Mouse (Mus musculus) hematopoietic stem cell, adult 5-6 weeks (primary cell): ENCODE measurements around the gene Suclg2. TPM values are rescaled to one million over a fixed set of nuclear protein-coding genes. Genes with fewer than 3 reads are reported as not detected.

Experiments
- ATAC-seq, 2 experiments: fragments of 125-278 bp in 1 of 2; replicated peaks in 1 of 2; 2 replicates each; pipeline ENCODE4 v1.8.0; 2016 to 2017; ENCODE audit warnings: inconsistent platforms in 2 of 2, mild to moderate bottlenecking in 2 of 2, moderate number of reproducible peaks in 2 of 2, low read depth in 1 of 2, moderate TSS enrichment in 1 of 2; ENCODE audit not compliant: low FRiP score in 2 of 2, poor library complexity in 2 of 2, severe bottlenecking in 2 of 2, insufficient read depth in 1 of 2, low TSS enrichment in 1 of 2
- total RNA-seq: library from RNA; stranded (forward); fragments of 172-1452, 232-1000 nt; gene quantifications from 2 replicates; pipeline ENCODE4 v1.2.3, GENCODE M21; 2017

Suclg2 gene
- total RNA-seq = 99.7 and 131 TPM in 2 replicates

- ATAC-seq = peak; percentile 82 to 92
Observed at GRCm38 (mm10) chr6:95718031-95718968, at the start of gene Suclg2. Gene Suclg2 (minus strand): TSS chr6:95718800.

DNA sequence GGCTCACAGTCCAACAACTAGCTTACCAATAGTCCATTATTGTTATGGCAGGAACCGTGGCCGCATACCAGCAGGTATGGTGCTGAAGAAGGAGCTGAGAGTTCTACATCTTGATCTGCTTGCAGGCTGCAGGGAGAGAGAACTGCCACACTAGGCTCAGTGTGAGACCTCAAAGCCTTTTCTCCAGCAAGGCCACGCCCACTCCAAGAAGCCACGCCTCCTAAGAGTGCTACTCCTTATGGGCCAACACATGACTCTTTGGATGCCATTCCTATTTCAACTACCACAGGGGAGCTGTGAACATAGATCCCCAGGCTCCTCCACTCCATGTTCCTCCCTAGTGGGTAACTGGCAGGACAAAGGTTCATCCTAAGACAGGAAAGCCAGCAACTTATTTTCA lies 48.0 kb upstream of the Suclg2 start:
- no peak for ATAC-seq

GRCm38 (mm10) chr6:95759558-95760172 lies 41.1 kb upstream of the Suclg2 start:
- ATAC-seq = no peak

DNA sequence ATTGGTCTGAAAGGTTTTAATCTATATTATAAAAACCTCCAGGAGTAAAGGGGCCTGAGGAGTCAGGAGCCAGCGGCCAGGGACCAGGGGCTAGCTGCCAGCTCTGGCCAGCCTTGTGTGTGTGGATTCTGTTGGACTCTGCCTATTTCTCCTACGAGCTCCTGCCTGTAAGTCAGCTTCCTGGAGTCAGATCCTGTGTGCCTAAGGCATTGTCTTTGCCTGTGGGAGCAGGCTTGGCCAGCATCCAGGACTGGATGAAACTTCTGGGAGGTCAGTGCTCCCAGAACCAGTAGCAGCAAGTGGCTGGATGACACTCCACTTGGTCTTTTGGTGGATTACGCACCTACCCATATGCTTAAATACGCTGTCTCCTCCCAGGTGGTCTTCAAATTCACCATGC lies 23.8 kb upstream of the Suclg2 start:
- ATAC-seq = no peak

- no peak for ATAC-seq
Observed at GRCm38 (mm10) chr6:95731570-95732367, 13.2 kb upstream of the Suclg2 start.

DNA sequence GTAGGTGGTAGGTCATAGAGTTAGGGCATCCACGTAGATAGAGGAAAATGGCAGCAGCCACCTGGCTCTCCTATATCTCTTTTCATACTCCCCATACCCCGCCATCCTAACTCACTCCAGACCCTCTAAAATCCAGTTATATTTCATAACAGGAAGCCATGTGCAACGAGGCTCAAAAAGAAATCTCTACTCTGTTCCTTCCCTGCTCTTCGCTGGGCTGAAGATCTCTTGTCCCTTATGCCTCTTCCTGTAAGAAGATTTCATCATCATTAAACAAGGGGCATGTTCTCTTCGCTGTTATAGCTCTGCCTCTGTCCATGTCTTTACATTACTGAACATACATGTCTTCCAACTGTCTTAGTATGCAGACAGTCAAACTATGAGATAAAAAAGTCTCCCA lies 10.8 kb upstream of the Suclg2 start:
- no peak for ATAC-seq

- ATAC-seq = no peak
Observed at GRCm38 (mm10) chr6:95725281-95725680, 6.7 kb upstream of the Suclg2 start.

DNA sequence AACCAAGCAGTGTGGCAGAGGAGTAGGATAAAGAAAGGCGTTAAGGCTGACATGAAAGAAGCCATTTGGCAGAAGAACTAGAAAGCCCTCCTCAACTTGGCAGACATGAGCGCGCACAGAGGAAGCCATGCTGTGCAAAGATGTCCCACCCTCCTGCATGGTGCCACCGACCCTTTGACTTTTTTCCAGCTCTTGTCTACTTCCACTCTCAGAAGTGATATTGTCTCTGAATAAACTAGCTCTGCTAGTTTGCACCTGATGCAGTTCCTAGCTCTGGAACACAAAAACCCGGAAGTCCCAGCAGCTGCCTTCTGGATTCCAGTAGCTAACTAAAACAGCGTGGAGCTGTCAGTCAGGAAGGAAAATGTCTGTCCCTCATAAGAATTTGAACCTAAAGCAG lies 4.8 kb upstream of the Suclg2 start:
- ATAC-seq = no peak

- ATAC-seq = no peak
Observed at GRCm38 (mm10) chr6:95719791-95720190, 1.2 kb upstream of the Suclg2 start.

GRCm38 (mm10) chr6:95718969-95719333 lies 351 bp upstream of the Suclg2 start:
- peak; percentile 30 to 32 for ATAC-seq

- no peak for ATAC-seq
Observed at GRCm38 (mm10) chr6:95717071-95717470, 1.5 kb downstream of the Suclg2 start.

DNA sequence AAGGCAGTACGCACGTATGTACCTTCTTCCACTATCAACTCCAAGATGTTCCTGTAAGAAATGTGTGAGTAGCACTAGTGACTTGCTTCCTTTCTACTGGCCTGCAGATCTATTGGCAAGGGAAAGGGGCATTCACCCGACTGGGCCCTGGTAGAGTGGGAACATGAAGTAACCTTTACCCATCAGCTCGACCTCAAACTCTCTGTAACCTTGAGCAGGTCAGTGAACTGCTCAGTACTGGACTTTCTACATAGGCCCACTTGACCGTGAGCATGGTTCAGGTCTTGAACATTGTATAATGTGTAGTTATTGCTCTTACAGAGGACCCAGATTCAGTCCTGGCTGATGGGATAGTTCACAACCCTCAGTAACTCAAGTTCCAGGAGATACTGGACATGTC lies 2.1 kb downstream of the Suclg2 start:
- ATAC-seq = no peak

- no peak for ATAC-seq
Observed at GRCm38 (mm10) chr6:95713245-95713644, 5.4 kb downstream of the Suclg2 start.

GRCm38 (mm10) chr6:95712081-95712480 lies 6.5 kb downstream of the Suclg2 start:
- no peak for ATAC-seq

DNA sequence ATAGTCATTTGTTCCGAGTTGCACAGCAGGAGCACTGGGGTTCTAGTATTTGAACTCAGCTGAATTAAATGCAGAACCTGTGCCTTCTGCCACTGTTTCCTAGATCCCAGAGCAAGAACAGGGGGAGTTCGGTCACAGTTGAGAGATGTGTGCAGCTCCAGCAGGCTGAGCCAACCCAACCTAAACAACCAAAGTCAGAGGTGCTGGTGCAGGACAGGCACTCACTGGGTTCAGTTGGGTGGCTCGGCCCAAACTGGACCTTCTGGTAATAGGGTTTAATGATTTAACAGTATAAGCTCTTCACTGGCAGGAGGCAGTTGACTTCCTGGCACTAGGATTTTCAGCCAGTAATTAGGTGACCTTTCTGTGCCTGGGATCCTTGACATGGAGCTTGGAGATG lies 6.9 kb downstream of the Suclg2 start:
- no peak for ATAC-seq

- no peak for ATAC-seq
Observed at GRCm38 (mm10) chr6:95710886-95711285, 7.7 kb downstream of the Suclg2 start.

DNA sequence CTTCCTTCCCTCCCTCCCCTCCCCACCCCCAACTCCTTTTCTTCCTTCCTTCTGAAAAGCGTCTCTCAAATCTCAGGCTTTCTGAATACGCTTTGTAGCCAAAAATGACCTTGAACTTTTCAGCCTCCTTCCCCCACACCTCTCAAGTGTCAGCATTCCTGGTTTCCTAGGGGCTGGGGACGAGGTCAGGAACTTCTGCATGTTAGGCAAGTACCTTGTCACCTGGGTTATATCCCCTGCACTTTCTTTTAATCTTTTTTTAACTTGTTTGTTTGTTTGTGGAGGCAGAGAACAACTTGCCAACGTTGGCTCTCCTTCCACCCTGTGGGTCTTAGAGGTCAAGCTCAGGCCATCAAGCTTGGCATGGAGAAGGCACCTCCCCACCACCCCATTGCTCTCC lies 9.1 kb downstream of the Suclg2 start:
- ATAC-seq = no peak

GRCm38 (mm10) chr6:95709106-95709505 lies 9.5 kb downstream of the Suclg2 start:
- ATAC-seq = no peak
